Mouse (Mus musculus): ENCODE results near the gene Rad51b. TPM values are rescaled to one million over a fixed set of nuclear protein-coding genes. Genes with fewer than 3 reads are reported as not detected.
A peak's percentile ranks its signal among the peaks of the same experiment; 100 is the strongest.

Gene Rad51b
- total and polyA plus RNA-seq, 3 experiments: 6.5 to 8.6 (median 8.5) TPM

DNA sequence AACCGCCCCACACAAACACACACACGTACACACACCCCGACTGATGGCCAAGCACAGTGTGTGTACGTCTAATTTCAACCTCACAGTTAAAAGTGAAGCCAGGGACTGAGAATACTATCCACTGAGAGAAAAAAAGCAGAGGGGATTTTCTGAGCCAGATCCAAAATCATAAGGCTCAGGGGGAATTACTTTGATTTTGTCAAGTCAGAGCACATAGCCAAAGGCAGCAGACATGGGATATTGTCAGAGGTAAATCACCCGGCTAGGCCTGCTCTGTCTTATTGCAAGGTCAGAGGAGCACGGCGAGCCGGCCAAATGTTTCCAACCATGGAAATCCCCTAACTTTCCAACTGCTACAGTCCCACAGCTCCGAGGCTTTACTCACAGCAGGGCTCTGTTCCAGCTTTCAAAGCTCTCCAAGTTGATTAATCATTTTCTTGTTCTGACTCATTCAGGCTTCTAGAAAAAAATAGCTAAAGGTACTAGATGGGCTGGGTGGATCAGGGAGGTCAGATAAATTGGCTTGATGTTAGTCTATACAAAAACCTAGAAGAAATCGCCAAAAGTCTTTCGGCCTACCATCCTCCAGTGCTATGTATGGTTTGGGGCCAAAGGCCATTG, 303.2 kb downstream of the Rad51b start (continued):
- no peak; the same call in 1 of the 2 replicates for TF ChIP-seq MAFK (IDR thresholded peaks at IDR 0.05; ENCODE audit: insufficient replicate concordance, low read length)
- TF ChIP-seq RCOR1 (conservative IDR thresholded peaks at IDR 0.05; ENCODE audit: low read depth, low read length): peak; percentile 88
- peak; percentile 96 for TF ChIP-seq JUN (IDR thresholded peaks at IDR 0.05; ENCODE audit: insufficient read depth, low read depth, low read length)
- TF ChIP-seq PAX5 (IDR thresholded peaks at IDR 0.05; ENCODE audit: low read length): no peak
- no peak for TF ChIP-seq USF2 (conservative IDR thresholded peaks at IDR 0.05; ENCODE audit: low read depth, low read length)
- TF ChIP-seq MAZ (IDR thresholded peaks at IDR 0.05; ENCODE audit: low read depth, low read length): no peak
- TF ChIP-seq ETS1 (conservative IDR thresholded peaks at IDR 0.05; ENCODE audit: low read depth, low read length): peak; percentile 84
- no peak for TF ChIP-seq ZMIZ1 (IDR thresholded peaks at IDR 0.05; ENCODE audit: low read depth, low read length)

- no peak for DNase-seq (ENCODE audit: extremely low read depth)
- Histone ChIP-seq H3K79me2 (replicated peaks; ENCODE audit: control insufficient read depth, extremely low read depth, insufficient read depth, poor library complexity, severe bottlenecking) (no peaks in the 10 kb centered on the region), H3K36me3 (replicated peaks in 1 of 2; ENCODE audit: control insufficient read depth in 1 of 2, insufficient read depth in 1 of 2, low read length in 1 of 2) (peaks cover 0 to 10% of the 10 kb centered on the region in 2 experiments), H3K4me1 (ENCODE audit: control insufficient read depth in 1 of 2, insufficient read depth in 2 of 2) (peaks cover 15 to 48% of the 10 kb centered on the region in 2 experiments), H3K27ac (ENCODE audit: insufficient read depth, low read depth) (no peak overlapping the region), H3K4me2 (ENCODE audit: insufficient read depth, low read depth, poor library complexity, severe bottlenecking) (no peak overlapping the region), H3K27me3 (replicated peaks) (no peaks in the 10 kb centered on the region), H3K9ac (ENCODE audit: insufficient read depth, low read depth) (no peak overlapping the region), H3K4me3 (replicated peaks in 1 of 3; ENCODE audit: low read depth in 2 of 3, low read length in 2 of 3, poor library complexity in 1 of 3) (no peak overlapping the region), H3K9me3 (replicated peaks; ENCODE audit: low read length) (no peaks in the 10 kb centered on the region)
- dilution Hi-C loops (cut with MboI; ENCODE audit: extremely low pct_ligation_motif_present, extremely low pct_unique_long_range_greater_than_20kb, low sequenced_read_pairs) (no loop called here), in situ Hi-C loops (cut with MboI; ENCODE audit: low pct_ligation_motif_present, low pct_unique_long_range_greater_than_20kb, low sequenced_read_pairs) (loop anchor here (10.0 kb wide), 2 partner anchors 512 to 542 kb away; partner anchors contain the start of gene Zfp36l1)
- TF ChIP-seq CTCF (conservative IDR thresholded peaks at IDR 0.05 in 1 of 2, IDR thresholded peaks at IDR 0.05 in 1 of 2; ENCODE audit: low read depth in 2 of 2, low read length in 2 of 2) (no peak), NELFE (IDR thresholded peaks at IDR 0.05; ENCODE audit: low read depth, low read length) (no peak), SMC3 (IDR thresholded peaks at IDR 0.05; ENCODE audit: low read depth, low read length) (no peak), TBP (conservative IDR thresholded peaks at IDR 0.05; ENCODE audit: low read depth, low read length) (no peak), SIN3A (IDR thresholded peaks at IDR 0.05; ENCODE audit: low read length) (no peak), ELF1 (IDR thresholded peaks at IDR 0.05; ENCODE audit: low read depth, low read length) (no peak), BHLHE40 (IDR thresholded peaks at IDR 0.05; ENCODE audit: low read depth, low read length) (no peak), USF1 (IDR thresholded peaks at IDR 0.05; ENCODE audit: low read depth, low read length) (no peak), ZMIZ1 (IDR thresholded peaks at IDR 0.05; ENCODE audit: low read depth, low read length) (no peak)
Measured at GRCm38 (mm10) chr12:79602641-79603040, 305.6 kb downstream of the Rad51b start.

GRCm38 (mm10) chr12:79604850-79605249, 307.8 kb downstream of the Rad51b start:
- in situ Hi-C loops (cut with MboI; ENCODE audit: low pct_ligation_motif_present, low pct_unique_long_range_greater_than_20kb, low sequenced_read_pairs): loop anchor here (10.0 kb wide), 2 partner anchors 510 to 540 kb away; partner anchors contain the start of gene Zfp36l1

More at GRCm38 (mm10) chr12:79604850-79605249, 307.8 kb downstream of the Rad51b start:
- TF ChIP-seq UBTF (IDR thresholded peaks at IDR 0.05; ENCODE audit: low read depth, low read length) (no peak), IRF4 (IDR thresholded peaks at IDR 0.05; ENCODE audit: low read depth, low read length) (no peak), MAZ (IDR thresholded peaks at IDR 0.05; ENCODE audit: low read depth, low read length) (no peak), HCFC1 (IDR thresholded peaks at IDR 0.05; ENCODE audit: low read depth, low read length) (no peak), ZNF384 (IDR thresholded peaks at IDR 0.05; ENCODE audit: low read depth, low read length) (no peak), RCOR1 (conservative IDR thresholded peaks at IDR 0.05; ENCODE audit: low read depth, low read length) (no peak), TBP (conservative IDR thresholded peaks at IDR 0.05; ENCODE audit: low read depth, low read length) (no peak), ZKSCAN1 (IDR thresholded peaks at IDR 0.05; ENCODE audit: borderline replicate concordance, low read depth, low read length) (no peak), EP300 (IDR thresholded peaks at IDR 0.05; ENCODE audit: low read length) (no peak), NELFE (IDR thresholded peaks at IDR 0.05; ENCODE audit: low read depth, low read length) (no peak), E2F4 (IDR thresholded peaks at IDR 0.05; ENCODE audit: insufficient replicate concordance, low read depth, low read length) (no peak), MEF2A (IDR thresholded peaks at IDR 0.05; ENCODE audit: borderline replicate concordance, low read depth, low read length) (no peak), ELF1 (IDR thresholded peaks at IDR 0.05; ENCODE audit: low read depth, low read length) (no peak), SIN3A (IDR thresholded peaks at IDR 0.05; ENCODE audit: low read length) (no peak), JUND (conservative IDR thresholded peaks at IDR 0.05; ENCODE audit: low read depth, low read length) (no peak), CHD2 (IDR thresholded peaks at IDR 0.05; ENCODE audit: low read length) (no peak), ZMIZ1 (IDR thresholded peaks at IDR 0.05; ENCODE audit: low read depth, low read length) (no peak)
- Histone ChIP-seq H3K27me3 (replicated peaks) (no peaks in the 10 kb centered on the region), H3K9me3 (replicated peaks; ENCODE audit: low read length) (no peaks in the 10 kb centered on the region), H3K4me3 (replicated peaks in 1 of 3; ENCODE audit: low read depth in 2 of 3, low read length in 2 of 3, poor library complexity in 1 of 3) (no peak overlapping the region), H3K4me1 (ENCODE audit: control insufficient read depth in 1 of 2, insufficient read depth in 2 of 2) (peaks cover 9 to 38% of the 10 kb centered on the region in 2 experiments), H3K36me3 (replicated peaks in 1 of 2; ENCODE audit: control insufficient read depth in 1 of 2, insufficient read depth in 1 of 2, low read length in 1 of 2) (peaks cover 0 to 10% of the 10 kb centered on the region in 2 experiments), H3K27ac (ENCODE audit: insufficient read depth, low read depth) (no peak overlapping the region), H3K4me2 (ENCODE audit: insufficient read depth, low read depth, poor library complexity, severe bottlenecking) (no peak overlapping the region), H3K9ac (ENCODE audit: insufficient read depth, low read depth) (no peak overlapping the region), H3K79me2 (replicated peaks; ENCODE audit: control insufficient read depth, extremely low read depth, insufficient read depth, poor library complexity, severe bottlenecking) (no peaks in the 10 kb centered on the region)
- no peak for DNase-seq (ENCODE audit: extremely low read depth)
- dilution Hi-C loops (cut with MboI; ENCODE audit: extremely low pct_ligation_motif_present, extremely low pct_unique_long_range_greater_than_20kb, low sequenced_read_pairs): no loop called here
